Mouse (Mus musculus) cerebellum, adult 18-20 months (tissue): Measurements from ENCODE around the gene Tmtc4.

Source experiments
- DNase-seq, 2 experiments: peaks; one replicate each; pipeline ENCODE4 v3.0.0; 2021

Tmtc4 gene

GRCm38 (mm10) chr14:122869831-122870230 lies 114.0 kb downstream of the Tmtc4 start:
- peak; percentile 47 to 56 for DNase-seq
